Mouse (Mus musculus): ENCODE data around the gene Lnpep. TPM values are rescaled to one million over a fixed set of nuclear protein-coding genes. Genes with fewer than 3 reads are reported as not detected.
"Not testable (repeated sequence)": the region's sequence is repeated elsewhere in the genome, so short reads cannot be mapped to it uniquely, and the experiment has no call there.

Gene Lnpep
- 100 to 1,000 TPM; 101 to 135 TPM for total RNA-seq (2021)
- long read RNA-seq, experiment 1, full-length matches to known transcripts, result 4 of 14 reads
- long read RNA-seq, experiment 1, partial matches to known transcripts, result 1 of 14 reads
- long read RNA-seq, experiment 1, other reads (novel, unspliced or antisense), result 9 of 14 reads
- long read RNA-seq, experiment 2, partial matches to known transcripts, result 0 of 7 reads
- long read RNA-seq, experiment 2, other reads (novel, unspliced or antisense), result 7 of 7 reads

DNA sequence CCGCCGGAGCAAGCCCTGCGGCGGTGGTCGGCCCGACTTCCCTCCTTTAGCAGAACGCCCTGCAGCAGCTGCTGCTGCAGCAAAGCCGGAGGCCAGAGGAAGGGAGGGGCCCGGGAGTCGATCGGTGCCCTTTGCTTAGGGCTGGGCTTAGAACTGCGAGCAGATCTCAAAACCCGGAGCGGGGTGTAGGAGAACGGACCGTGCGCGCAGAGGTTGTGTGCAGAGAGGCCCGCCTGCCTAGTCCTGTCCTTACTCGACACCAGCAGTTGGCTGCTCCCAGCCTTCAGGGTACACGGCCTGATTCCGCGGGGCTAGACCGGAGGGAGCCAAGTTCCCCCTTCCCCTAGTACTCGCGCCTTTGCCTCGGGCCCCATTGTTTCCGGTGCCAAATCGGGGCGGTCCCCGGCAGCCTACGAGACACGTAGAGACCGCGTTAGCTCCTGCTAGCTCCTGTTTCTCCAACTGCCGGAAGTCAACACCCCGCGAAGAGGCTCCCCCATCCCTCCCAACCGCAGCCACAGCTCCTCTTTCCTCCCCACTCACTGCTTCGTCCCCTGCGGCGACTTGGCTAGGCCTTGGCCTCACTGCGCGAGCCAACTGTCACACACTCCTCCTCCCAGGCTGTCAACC lies at the start of gene Lnpep:
Gene Lnpep, minus strand, starts transcription at position 94 of the 630 bp plus-strand sequence.
- DNase-seq, result peak; percentile 93

DNA sequence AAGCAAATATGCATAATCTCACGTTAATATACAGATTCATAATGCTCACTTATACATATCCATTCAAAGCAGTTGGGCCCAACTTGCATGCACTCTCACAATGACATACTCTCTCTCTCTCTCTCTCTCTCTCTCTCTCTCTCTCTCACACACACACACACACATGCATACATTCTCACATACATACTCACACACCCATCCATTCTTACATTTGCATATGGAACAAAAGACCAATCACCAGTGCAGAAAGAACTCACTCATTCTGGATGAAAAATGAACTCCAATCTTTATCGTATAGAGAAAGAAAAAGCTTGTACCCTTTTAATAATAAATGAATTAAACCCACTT lies 31.0 kb upstream of the Lnpep start:
- DNase-seq, result no peak

DNA sequence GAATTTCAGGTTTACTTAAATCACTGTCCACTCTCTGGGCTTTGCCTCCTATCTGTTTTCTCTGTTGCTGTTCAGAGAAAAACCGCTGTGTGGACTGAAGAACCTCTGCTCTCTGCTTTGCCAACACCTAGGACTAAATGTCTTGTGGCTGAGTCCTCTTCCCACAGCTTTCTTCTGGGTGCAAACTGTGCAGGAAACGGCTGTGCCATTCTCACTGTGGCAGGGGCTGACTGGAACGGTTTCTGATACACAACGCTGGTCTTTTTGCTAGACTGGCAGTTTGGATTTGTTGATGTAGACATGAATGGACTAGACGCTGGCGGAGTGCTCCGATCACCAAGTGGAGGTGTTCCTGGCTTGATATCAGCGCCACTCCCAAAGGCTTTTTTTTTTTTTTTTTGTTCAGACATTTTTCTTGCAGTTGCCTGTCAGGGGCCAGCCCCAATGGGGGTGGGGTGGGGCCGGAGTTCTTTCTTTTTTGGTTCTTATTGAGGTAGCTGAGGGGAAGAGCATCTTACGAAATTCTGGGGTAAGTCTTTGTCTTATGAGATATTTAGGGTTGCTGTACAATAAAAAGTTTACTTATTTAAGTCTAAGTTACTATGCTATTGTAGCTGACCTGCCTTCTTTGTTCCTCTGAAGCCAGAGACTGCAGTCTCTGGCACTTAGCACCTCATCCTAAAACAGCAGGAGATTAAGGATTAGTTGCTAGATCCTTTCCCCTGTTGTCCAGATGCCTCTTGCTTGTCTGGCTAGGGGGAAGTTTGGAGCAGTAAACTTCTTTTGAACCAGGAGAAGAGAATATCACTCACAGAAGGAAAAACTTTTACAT lies 30.4 kb upstream of the Lnpep start:
- no peak for DNase-seq

DNA sequence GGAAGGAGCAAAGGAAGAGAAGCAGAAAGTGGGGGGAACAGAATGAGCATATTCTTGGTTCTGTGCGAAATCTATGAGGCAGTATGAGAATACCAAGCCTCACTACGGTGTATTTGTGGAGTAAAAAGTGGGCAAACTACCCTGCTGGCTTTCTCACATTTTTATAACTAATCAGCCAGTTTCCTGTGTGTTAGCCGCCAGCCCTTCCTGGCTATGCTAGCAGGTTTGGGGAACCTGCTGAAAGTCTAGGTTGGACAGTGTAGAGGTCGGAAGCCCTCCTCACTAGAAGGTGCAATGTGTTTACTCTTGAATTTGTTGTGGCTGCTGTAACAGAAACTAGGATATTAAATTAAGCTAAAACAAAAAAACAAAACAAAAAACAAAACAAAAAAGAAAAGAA lies 27.7 kb upstream of the Lnpep start:
- DNase-seq, result no peak

DNA sequence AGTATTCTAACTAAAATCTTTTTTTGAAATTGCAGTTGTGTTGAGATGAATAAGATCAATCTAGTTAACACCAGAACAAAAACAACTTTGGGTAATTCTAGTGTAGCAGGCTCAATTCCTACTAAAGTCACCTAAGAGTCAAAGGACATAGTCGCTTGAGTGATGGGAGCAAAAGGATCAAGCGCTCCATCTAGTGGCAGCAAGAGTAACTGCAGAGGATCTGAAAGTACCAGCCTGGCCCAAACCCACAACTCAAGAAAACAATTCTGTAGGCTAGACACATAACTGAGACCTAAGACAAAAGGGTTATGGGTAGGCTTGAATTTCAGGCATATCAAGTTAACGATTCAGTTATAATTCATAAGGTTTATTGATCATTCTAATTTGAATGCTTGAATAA lies 20.9 kb upstream of the Lnpep start:
- DNase-seq, result peak; percentile 65

DNA sequence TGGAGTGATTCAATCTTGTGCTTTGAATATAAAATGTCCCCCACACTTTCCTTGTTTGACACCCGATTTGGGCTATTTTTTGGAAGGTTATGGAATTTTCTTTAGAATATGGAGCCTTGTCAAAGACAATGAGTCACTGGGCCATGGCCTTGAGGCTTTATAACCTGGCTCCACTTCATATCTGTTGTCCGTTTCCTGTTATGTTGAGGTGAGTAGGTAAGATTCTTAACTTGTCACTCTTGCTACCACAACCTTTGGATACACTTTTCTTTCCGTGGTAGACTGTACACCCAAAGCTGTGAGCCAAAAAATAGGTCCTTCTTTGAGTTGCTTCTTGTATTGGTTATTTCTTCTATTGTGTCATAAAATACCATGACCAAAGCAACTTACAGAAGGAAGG lies 12.5 kb upstream of the Lnpep start:
- no peak for DNase-seq

DNA sequence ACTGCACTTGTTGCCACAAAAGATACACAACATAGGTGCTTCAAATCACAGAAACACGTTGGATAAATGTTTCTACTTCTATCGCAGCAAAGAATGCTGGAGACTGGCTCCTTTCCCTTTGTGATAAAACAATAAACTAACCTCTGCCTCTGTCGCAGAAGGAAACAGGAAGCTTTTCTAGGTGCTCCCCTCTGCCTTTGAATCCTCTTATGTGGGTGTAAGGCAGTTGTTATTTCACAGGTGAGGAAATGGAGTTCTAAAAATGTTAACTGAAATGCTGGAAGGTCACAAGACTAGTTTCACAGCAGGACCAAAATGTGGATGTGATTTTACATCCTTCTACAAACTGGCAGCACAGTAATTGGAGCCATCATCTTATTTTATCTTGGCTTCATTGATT lies 11.3 kb upstream of the Lnpep start:
- no peak for DNase-seq

DNA sequence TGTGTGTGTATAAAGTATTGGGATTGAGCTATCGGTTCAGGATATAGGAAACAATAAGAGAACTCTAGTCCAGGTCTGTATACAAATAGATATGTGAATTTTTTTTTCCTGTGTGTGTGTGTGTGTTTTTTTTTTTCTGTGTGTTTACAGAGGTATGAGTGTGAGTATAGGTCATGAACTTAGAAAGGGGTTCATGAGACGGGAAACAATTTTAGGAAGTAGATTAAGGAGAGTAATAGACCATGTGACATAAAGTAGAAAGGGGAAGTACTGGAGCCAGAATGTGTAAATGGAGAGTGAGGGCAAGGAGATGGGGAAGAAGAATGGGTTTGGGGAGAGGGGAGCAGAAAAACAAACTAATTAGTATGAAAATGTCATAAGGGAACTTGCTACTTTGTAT lies 9.2 kb upstream of the Lnpep start:
- no peak for DNase-seq

DNA sequence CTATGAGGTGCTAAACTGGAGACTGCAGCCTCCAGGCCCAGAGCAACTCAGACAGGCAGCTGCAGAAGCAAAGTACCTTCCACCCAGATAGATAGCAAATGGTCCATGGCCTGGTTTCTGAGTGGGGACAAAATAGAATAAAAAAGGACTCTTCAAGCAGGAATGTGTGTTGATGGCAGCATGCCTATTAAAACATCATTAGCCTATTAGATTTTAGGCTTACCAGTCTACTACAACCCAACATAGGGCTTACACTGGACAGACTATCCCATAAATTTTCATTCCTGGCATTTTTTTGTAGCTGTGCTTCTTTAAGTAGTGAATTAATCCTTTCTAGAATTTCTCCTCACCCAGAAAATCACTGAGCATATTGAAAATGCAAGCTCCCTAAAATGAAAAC lies 7.1 kb upstream of the Lnpep start:
- no peak for DNase-seq

DNA sequence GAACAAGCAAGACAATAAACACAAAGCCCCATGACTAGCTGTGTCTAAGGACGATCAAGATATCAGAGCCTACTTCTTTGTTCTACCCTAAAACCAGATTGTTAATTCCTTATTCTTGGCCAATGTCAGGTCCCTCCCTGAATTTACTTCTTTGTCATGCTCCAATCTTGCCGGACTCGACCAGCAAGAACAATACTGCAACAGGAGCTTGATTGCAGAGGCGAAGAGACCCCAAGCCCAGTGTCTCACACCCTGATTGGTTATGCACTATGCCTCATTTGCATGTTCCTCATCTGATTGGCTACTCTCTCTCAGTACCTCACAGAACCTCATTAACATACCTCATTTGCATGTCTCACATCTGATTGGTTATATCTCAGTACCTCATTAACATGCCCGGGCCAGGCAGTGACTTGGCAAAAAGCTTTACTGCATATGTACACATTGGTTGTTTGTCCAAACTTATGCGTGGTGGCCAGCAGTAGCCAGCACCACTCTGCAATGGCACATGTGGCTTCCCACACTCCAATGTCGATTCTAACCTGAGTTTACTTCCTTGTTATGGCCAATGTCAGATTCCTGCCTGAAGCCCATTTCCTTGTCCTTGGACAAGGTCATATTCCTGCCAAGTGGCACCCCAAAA lies 3.5 kb upstream of the Lnpep start:
- not testable (repeated sequence) for DNase-seq

DNA sequence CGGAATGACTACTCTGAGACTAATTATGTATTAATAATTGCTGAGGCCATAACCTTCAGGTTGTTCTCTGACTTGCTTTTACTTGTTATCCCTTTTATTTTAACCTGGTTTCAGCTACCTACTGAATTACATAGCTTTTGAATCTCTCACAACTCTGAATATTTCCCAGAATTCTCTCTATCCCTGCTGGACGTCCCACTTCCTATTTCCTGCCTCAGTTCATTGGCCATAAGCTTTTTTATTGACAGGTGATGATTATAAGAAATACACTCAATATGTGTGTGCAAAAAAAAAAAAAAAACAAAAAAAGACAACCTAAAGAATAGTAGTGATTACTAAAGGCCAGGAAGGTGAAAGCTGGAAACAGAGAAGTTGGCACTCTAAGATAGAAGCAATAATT lies 2.7 kb upstream of the Lnpep start:
- DNase-seq, result no peak

DNA sequence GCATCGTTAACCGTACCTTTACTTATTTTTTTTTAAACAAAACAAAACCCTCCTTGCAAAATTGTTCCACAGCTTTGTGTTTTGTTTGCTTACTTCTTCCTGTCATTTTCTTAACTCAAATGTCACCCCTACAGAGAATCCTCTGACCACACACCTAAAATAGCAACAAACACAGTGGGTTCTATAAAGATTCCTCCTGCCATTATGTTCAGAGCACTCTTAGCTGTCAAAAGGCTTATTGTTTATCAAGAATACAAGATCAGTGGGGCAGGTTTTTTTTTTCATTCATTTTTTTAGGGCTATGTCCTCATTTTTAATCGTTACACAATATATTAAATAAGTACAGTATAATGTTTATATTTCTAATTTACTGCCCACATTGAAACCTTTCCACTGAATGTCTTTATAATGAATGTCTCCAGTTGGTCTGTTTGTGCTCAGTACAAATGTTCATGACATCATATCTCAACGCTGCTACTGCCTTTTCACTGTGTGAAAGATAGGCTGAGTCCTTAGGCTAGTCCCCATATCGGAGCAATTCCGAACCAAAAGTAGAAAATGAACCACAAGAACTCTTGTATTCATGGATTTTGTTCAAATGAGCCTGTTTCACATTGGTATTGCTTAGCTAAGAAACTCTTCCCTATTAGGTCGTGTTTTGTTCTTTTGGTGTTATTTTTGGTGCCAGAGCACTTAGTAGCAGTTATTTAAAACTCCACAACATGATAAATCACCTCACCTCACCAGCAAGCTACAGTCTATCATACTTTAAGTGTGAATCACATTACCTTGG lies 1.2 kb upstream of the Lnpep start:
- DNase-seq, result no peak

DNA sequence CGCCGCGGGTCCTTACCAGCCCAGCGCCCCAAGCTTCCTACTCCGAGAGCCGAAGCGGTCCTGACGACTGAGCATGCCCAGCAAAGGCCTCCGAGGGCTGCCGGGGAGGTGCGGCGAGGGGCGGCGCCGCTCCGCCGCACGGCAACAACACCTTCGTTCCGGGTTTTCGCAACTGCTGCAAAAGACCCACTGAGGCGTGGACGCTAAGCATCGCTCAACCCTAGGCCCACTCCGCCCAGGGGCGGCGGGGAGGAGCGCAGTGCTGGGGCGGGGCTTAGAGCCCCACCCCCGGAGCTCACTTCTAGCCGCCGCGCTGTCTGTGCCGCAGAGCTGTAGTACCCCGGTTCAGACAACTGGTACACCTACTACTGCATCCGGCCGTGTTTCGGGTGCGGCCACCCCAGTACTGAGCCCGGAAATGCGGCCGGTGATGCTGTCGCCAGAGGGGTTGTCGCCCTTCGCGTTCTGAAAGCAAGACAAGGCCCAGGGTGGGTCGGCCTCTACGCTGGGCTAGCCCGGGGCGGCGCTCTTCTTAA lies 361 bp downstream of the Lnpep start:
- peak; percentile 97 for DNase-seq

DNA sequence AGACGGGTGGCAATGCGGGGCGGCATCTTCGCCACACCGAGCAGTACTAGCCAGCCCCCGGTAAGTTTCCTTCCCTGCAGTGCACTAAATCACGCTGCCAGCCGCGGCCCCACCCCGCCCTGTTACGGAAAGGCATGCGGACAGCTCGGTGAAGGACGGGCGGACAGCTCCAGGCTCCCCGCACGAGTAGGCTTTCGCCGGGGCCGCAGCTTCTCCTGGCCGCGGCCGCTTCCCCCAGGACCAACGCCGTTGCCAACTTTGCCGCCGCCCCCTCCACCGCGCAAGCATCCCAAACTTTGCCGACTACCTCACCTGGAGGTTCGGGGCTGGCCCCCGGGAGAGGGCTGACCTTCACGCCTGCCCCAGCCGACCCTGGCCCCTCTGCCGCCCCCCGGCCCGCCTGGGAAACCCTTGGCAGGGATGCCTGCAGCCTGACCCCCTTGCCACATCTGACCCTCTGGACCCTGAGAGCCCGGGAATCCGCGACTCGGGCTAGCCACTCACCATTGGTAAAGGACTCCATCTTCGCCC lies 895 bp downstream of the Lnpep start:
- DNase-seq, result peak; percentile 83

DNA sequence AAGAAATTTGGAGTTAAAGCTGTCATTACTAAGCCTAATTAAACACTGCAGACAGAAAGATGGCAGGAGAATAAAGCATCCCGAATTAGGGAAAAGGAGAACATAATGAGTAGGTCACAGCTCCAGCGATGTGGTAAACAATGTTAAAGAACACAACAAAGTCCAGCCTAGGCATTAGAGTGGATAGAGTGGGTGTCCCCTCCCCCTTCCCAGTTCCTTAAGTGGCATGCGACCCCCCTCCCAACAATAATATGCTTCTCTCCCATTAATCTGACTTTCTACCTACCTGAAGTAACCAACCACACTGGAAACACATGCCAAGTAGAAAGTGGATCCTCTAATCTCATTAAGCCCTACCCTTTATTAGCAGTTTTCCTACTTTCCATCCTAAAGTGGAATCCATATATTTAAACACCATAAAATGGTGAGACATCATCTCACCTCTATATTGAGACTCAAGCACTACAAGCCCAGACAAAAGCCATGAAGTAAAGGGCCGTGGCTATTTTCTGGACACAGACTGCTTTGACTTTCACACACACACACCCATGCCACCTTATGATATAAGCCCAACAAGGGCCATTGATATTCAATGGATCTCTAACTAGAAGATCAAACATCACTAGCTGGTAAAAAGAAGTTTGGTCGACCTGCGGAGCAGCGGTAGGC lies 1.5 kb downstream of the Lnpep start:
- no peak for DNase-seq

DNA sequence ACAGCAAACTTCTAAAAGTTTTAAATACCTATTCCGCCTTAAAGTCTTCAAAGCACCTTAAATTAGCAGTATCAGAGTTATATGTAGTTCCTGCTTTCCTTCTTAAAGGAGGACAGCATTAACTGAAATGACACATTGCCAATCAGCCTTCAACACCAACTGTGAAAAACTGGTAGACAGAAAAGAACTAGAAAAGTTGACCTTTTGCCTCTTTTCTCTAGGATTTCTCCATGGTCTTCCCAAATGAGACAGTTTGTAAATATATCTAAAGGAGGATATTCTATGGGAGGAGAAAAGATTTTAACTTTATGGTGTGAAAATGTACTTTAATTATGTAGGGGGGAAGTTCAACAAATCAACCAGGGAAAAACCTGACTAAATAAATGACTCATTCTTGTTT lies 2.3 kb downstream of the Lnpep start:
- no peak for DNase-seq

DNA sequence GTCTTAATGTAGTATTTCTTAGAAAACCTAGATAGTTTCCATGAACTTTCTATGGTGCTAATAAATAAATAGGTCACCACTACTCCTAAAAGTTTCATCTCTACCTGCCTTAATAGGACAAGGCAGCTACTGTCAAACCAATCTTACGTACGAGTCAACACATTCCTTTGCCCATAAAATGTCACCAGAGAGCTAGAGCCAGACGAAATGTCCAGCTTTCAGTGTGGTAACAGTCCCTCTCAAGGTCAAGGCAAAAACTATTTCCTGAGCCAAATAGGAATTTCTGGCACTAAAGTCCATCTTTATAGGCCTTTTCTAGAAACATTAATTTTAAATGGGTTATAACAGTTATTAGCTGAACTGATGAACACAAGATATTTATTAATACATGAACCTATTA lies 3.3 kb downstream of the Lnpep start:
- DNase-seq, result peak; percentile 47

DNA sequence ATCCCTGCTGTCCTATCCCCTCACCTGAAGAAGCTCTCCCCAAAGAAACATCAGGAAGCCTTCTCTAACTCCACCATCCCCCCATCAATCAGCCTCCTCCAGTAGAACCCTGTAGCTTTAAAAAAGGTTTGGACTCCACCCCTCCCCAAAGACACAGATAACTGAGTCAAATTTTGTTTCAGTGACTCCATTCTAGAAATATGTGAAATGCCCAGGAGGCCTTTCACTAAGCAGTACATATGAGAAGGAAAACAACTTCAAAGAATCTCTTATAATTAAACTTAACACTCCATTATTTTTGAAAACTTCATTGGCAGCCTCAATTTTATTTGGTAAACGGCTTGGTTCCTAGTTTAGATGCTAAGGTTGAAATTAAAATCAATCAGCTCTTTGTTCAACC lies 6.4 kb downstream of the Lnpep start:
- DNase-seq, result no peak

DNA sequence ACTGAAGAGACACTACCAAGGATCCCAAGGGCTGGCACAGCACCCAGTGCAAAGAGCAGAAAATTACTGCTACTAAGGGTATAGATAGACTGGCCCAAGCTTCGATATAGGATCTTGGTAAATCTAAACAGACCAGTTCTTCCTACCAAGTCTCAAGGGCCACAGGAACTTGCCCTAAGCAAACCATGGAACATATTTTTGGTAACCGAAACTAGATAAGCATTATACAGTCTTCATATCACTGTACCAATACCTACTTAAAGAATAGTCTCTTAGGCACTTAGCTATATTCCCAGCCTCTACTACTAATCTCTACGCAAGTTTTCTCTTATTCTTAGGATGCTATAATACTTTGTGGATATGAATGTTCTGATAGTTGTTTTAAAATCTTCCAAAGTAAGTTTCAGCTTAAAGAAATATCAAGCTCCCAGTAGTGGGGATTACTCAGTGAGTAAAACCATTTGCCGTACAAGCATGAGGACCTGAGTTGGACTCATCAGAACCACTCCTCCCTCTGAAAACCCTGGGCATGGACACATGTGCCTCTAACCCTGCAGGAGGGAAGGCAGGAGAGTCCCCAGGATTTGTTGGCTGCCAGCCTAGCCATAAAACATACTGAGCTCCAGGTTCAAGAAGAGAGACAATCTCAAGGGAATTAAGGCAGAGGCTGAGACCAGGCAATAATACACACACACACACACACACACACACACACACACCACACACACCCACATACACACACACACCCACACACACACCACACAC lies 7.2 kb downstream of the Lnpep start:
- peak; percentile 44 for DNase-seq

DNA sequence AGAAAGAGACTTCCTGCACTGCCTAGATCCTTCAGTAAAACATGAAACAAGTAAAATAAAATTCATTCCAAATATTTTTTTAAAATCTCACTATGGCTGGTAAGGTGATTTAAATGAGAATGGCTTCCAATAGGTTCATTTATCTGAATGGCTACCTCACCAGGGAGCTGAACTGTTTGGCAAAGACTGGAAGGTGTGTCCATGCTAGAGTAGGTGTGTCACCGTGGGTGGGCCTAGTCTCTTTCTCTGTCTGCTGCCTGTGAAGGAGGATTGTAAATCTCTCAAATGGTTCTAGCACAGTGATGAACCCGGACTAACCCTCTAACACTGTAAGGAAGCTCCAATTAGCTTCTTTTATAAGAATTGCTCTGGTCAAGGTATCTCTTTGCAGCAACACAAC lies 12.5 kb downstream of the Lnpep start:
- no peak for DNase-seq
